Mouse (Mus musculus) lung, adult 2 months (tissue): Measurements from ENCODE around the gene Baiap2l1. TPM values are rescaled to one million over a fixed set of nuclear protein-coding genes. Genes with fewer than 3 reads are reported as not detected.

Experiments used
- DNase-seq: peaks from one replicate; pipeline ENCODE4 v3.0.0; 2022
- H3K4me1 ChIP-seq: fragments of 200-500 bp; 2 replicates; pipeline ENCODE4 v1.6.1; 2011; ENCODE audit warnings: low read length; ENCODE audit not compliant: control insufficient read depth, insufficient read depth
- H3K4me3 ChIP-seq: fragments of 200-500 bp; replicated peaks from 2 replicates; pipeline ENCODE3; 2011; ENCODE audit warnings: low read depth, mild to moderate bottlenecking, control low read depth, low read length; ENCODE audit errors: extremely low read depth
- CTCF ChIP-seq: fragments of 200-500 bp; IDR thresholded peaks from 2 replicates; pipeline ENCODE4 v1.5.1; 2011; ENCODE audit warnings: mild to moderate bottlenecking, low read length, control low read depth; ENCODE audit not compliant: insufficient read depth
- POLR2A ChIP-seq: fragments of 200-500 bp; IDR thresholded peaks from 2 replicates; pipeline ENCODE4 v1.6.1; 2011; ENCODE audit warnings: low read depth, mild to moderate bottlenecking, control low read depth, low read length, borderline replicate concordance; ENCODE audit errors: extremely low read depth
- WGBS: fragments of 180-500 bp; shearing (Covaris S2); methylation state at CpG from one replicate; pipeline ENCODE4 v1.1.7; 2018; 5-methylcytosine and 5-hydroxymethylcytosine counted together
- polyA plus RNA-seq: library from polyadenylated mRNA; depleted of rRNA; stranded (reverse); fragments of >200 nt; gene quantifications from 2 replicates; pipeline ENCODE4 v1.2.3, GENCODE M21; 2012

Baiap2l1 gene
- polyA plus RNA-seq, 1 experiment: 20.4 TPM

- DNase-seq: no peak
- Histone ChIP-seq H3K4me1 (peaks cover 31% of the 10 kb centered on the region), H3K4me3 (no peak overlapping the region)
- TF ChIP-seq POLR2A (no peak), CTCF (no peak)
- WGBS: 68% methylated on average over 13 of the region's 13 CpGs
Measured at GRCm38 (mm10) chr5:144263496-144263895, 94.4 kb downstream of the Baiap2l1 start.

GRCm38 (mm10) chr5:144263082-144263481 is 94.8 kb downstream of the Baiap2l1 start:
- WGBS: 53% methylated on average over 9 of the region's 9 CpGs
- no peak for DNase-seq
- TF ChIP-seq POLR2A (no peak), CTCF (no peak)
- no peak overlapping the region for H3K4me3 ChIP-seq
- H3K4me1 ChIP-seq: peaks cover 31% of the 10 kb centered on the region

- Histone ChIP-seq H3K4me3 (no peak overlapping the region), H3K4me1 (peaks cover 30% of the 10 kb centered on the region)
- DNase-seq: no peak
- WGBS: 76% methylated on average over 5 of the region's 5 CpGs
- TF ChIP-seq POLR2A (no peak), CTCF (no peak)
Measured at GRCm38 (mm10) chr5:144261829-144262228, 96.1 kb downstream of the Baiap2l1 start.

GRCm38 (mm10) chr5:144261309-144261708 is 96.6 kb downstream of the Baiap2l1 start:
- 60% methylated on average over 9 of the region's 9 CpGs for WGBS
- TF ChIP-seq CTCF (no peak), POLR2A (no peak)
- DNase-seq: no peak
- Histone ChIP-seq H3K4me1 (peaks cover 32% of the 10 kb centered on the region), H3K4me3 (no peak overlapping the region)

- no peak overlapping the region for H3K4me3 ChIP-seq
- DNase-seq: no peak
- TF ChIP-seq POLR2A (no peak), CTCF (no peak)
- H3K4me1 ChIP-seq: peaks cover 32% of the 10 kb centered on the region
- 64% methylated on average over 8 of the region's 8 CpGs for WGBS
Measured at GRCm38 (mm10) chr5:144260464-144260863, 97.4 kb downstream of the Baiap2l1 start.

- TF ChIP-seq POLR2A (no peak), CTCF (no peak)
- Histone ChIP-seq H3K4me3 (no peak overlapping the region), H3K4me1 (peaks cover 32% of the 10 kb centered on the region)
- WGBS: 59% methylated on average over 6 of the region's 6 CpGs
- no peak for DNase-seq
Measured at GRCm38 (mm10) chr5:144259228-144259627, 98.7 kb downstream of the Baiap2l1 start.

- no peak for TF ChIP-seq CTCF
- TF ChIP-seq POLR2A: no peak
- Histone ChIP-seq H3K4me1 (peaks cover 32% of the 10 kb centered on the region), H3K4me3 (peak overlapping the region; percentile 1)
- 23% methylated on average over 2 of the region's 2 CpGs for WGBS
- DNase-seq: peak; percentile 39
Measured at GRCm38 (mm10) chr5:144258687-144259086, 99.2 kb downstream of the Baiap2l1 start.

- 21% methylated on average over 14 of the region's 14 CpGs for WGBS
- H3K4me3 ChIP-seq: peak overlapping the region; percentile 7
- H3K4me1 ChIP-seq: peaks cover 32% of the 10 kb centered on the region
- peak; percentile 57 for DNase-seq
- no peak for TF ChIP-seq POLR2A
- no peak for TF ChIP-seq CTCF
Measured at GRCm38 (mm10) chr5:144258131-144258611, 99.7 kb downstream of the Baiap2l1 start.

GRCm38 (mm10) chr5:144257451-144258110 is 100.3 kb downstream of the Baiap2l1 start:
- Histone ChIP-seq H3K4me1 (peaks cover 32% of the 10 kb centered on the region), H3K4me3 (peak overlapping the region; percentile 91)
- WGBS: 60% methylated on average over 3 of the region's 3 CpGs
- TF ChIP-seq POLR2A (no peak), CTCF (0 out of 2 replicates have a peak, but pooled peaks have one; percentile 12)
- no peak for DNase-seq

- H3K4me3 ChIP-seq: peak overlapping the region; percentile 91
- H3K4me1 ChIP-seq: peaks cover 28% of the 10 kb centered on the region
- DNase-seq: no peak
- 42% methylated on average over 1 of the region's 1 CpGs for WGBS
- no peak for TF ChIP-seq POLR2A
- TF ChIP-seq CTCF: no peak
Measured at GRCm38 (mm10) chr5:144256888-144257287, 101.0 kb downstream of the Baiap2l1 start.

GRCm38 (mm10) chr5:144256541-144256870 is 101.4 kb downstream of the Baiap2l1 start:
- 6% methylated on average over 7 of the region's 7 CpGs for WGBS
- DNase-seq: no peak
- H3K4me3 ChIP-seq: peak overlapping the region; percentile 91
- TF ChIP-seq POLR2A (no peak), CTCF (no peak)
- peaks cover 25% of the 10 kb centered on the region for H3K4me1 ChIP-seq
